Mouse (Mus musculus) forebrain, embryonic 13.5 days (tissue): ENCODE measurements around the gene Clec4g. TPM values are rescaled to one million over a fixed set of nuclear protein-coding genes. Genes with fewer than 3 reads are reported as not detected.

Source experiments
- ATAC-seq: fragments of 200-750 bp; cut with Nextera tagmentation; 2 replicates; pipeline ENCODE4 v1.8.0; 2017
- H3K27ac ChIP-seq: fragments of 300-500 bp; sonication (generic); 2 replicates; pipeline ENCODE4 v1.5.1; 2015; ENCODE audit warnings: inconsistent platforms, mild to moderate bottlenecking, moderate library complexity
- H3K27me3 ChIP-seq: fragments of 300-500 bp; sonication (generic); 2 replicates; pipeline ENCODE4 v1.6.1; 2015; ENCODE audit warnings: mild to moderate bottlenecking, inconsistent platforms
- H3K36me3 ChIP-seq: fragments of 300-500 bp; sonication (generic); 2 replicates; pipeline ENCODE4 v1.6.1; 2015; ENCODE audit warnings: mild to moderate bottlenecking, inconsistent platforms; ENCODE audit not compliant: poor library complexity, severe bottlenecking
- H3K4me1 ChIP-seq: fragments of 300-500 bp; sonication (generic); 2 replicates; pipeline ENCODE4 v1.6.1; 2015; ENCODE audit warnings: inconsistent platforms
- H3K4me2 ChIP-seq: fragments of 300-500 bp; sonication (generic); 2 replicates; pipeline ENCODE4 v1.6.1; 2015; ENCODE audit warnings: inconsistent platforms, mild to moderate bottlenecking, moderate library complexity
- H3K4me3 ChIP-seq: fragments of 300-500 bp; sonication (generic); 2 replicates; pipeline ENCODE4 v1.5.1; 2015; ENCODE audit warnings: mild to moderate bottlenecking, inconsistent platforms
- H3K9ac ChIP-seq: fragments of 300-500 bp; sonication (generic); 2 replicates; pipeline ENCODE4 v1.6.1; 2015; ENCODE audit warnings: mild to moderate bottlenecking, inconsistent platforms
- H3K9me3 ChIP-seq: fragments of 300-500 bp; sonication (generic); replicated peaks from 2 replicates; pipeline ENCODE4 v1.6.1; 2016; ENCODE audit warnings: inconsistent platforms
- WGBS: fragments of 180-500 bp; shearing (Covaris S2); methylation state at CpG from one replicate; pipeline ENCODE4 v1.1.7; 2015; 5-methylcytosine and 5-hydroxymethylcytosine counted together
- polyA plus RNA-seq: library from polyadenylated mRNA; unstranded; fragments of >200 nt; fragmentation: Nextera tagmentation; extraction: Ambion mirVana; gene quantifications from 2 replicates; pipeline ENCODE4 v1.2.1, GENCODE M21; 2015

The Clec4g gene
- polyA plus RNA-seq, 1 experiment from 2014 or later = not detected

DNA sequence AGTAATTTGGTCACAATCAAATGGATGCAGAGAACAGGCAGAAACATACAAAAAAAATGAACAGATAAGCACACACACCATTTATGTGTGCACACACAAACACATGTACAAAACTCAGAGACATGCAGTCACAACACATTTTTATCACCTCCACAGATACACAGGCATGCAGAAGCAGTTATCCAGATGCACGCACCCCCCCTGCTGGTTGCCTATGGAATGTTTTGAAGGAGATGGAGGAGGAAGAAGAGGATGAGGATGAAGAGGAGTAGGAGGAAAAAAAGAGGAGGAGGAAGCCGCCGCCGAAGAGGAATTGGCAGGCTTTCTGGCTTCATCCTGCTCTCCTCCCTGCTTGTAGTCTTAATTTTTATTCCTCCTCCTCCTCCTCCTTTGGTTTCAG is 14.7 kb downstream of the Clec4g start:
- H3K9me3 ChIP-seq = no peaks in the 10 kb centered on the region

DNA sequence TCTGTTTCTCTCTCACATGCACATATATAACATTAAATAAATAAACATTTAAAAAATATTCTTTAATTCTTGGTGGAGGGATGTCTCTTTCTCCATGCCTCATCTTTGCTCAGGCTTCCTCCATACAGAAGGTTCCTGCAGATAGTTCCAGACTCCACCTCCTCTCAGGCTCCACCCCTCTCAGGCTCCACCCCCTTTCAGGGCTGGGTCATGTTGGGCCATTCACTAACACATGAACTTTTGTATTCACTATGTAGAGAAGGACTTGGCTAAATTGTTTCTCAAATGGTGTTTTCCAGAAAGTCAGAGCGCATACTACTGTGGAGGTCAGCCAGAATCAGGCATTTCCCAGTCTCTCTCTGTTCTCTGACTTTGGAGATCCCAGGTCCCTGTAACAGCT is 19.0 kb downstream of the Clec4g start:
- no peaks in the 10 kb centered on the region for H3K4me1 ChIP-seq
- H3K36me3 ChIP-seq = no peaks in the 10 kb centered on the region
- no peaks in the 10 kb centered on the region for H3K27me3 ChIP-seq
- ATAC-seq = no peak
- H3K9ac ChIP-seq = no peak overlapping the region
- no peak overlapping the region for H3K27ac ChIP-seq
- 97% methylated on average over 1 of the region's 1 CpGs for WGBS
- no peaks in the 10 kb centered on the region for H3K9me3 ChIP-seq
- H3K4me3 ChIP-seq = no peak overlapping the region
- no peak overlapping the region for H3K4me2 ChIP-seq

More for the DNA sequence above, 14.7 kb downstream of the Clec4g start:
- H3K27ac ChIP-seq = no peak overlapping the region
- H3K4me2 ChIP-seq = no peak overlapping the region
- no peak overlapping the region for H3K4me3 ChIP-seq
- ATAC-seq = no peak
- H3K9ac ChIP-seq = no peak overlapping the region
- H3K27me3 ChIP-seq = no peaks in the 10 kb centered on the region
- no peaks in the 10 kb centered on the region for H3K36me3 ChIP-seq
- WGBS = 65% methylated on average over 4 of the region's 4 CpGs
- no peaks in the 10 kb centered on the region for H3K4me1 ChIP-seq

DNA sequence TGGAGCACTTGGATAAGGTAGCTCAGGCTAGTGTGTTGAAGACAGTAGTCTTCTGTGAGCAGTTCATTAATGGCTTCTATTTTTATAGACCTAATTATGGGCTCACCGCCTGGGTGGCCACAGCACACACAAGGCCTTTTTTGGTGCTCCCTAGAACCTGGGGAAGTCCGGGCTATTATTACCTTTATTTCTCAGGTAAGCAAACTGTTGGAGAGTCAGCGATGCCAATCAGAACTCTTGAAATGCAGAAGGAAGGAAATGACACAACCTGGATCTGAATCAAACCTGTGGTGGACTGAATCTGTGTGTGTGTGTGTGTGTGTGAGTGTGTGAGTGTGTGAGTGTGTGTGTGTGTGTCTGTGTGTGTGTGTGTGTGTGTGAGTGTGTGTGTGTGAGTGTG is 26.3 kb downstream of the Clec4g start, which contains the start of gene Fcer2a:
Fcer2a (minus strand) TSS at position 55 of the 400 bp plus-strand sequence.
- H3K9me3 ChIP-seq = no peaks in the 10 kb centered on the region
- no peak for ATAC-seq
- no peaks in the 10 kb centered on the region for H3K4me1 ChIP-seq
- H3K27me3 ChIP-seq = no peaks in the 10 kb centered on the region
- no peak within 1 kb of the TSS for H3K4me3 ChIP-seq
- no peak within 1 kb of the TSS for H3K9ac ChIP-seq
- no peak within 1 kb of the TSS for H3K4me2 ChIP-seq
- no peaks in the 10 kb centered on the region for H3K36me3 ChIP-seq
- 88% methylated on average over 3 of the region's 3 CpGs for WGBS
- no peak within 1 kb of the TSS for H3K27ac ChIP-seq

DNA sequence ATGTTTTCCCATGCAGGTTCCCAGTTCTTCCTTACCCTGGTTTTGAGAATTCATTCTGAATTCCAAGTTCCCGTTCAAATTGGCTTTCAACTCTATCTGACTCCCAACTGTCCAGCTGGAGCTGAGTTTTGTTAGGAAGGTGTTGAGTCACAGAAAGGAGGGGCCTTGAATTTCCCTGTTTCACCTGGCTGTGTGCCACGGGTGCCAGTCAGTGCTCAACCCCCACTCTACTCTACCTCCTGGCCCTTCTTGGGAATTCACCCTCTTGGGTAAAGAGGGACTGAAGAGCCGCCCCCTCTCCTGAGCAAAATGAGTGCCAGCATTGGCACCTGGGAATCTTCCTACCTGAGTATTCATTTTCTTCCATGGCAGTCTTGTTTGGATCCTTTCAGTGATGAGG is 29.7 kb downstream of the Clec4g start:
- WGBS = 81% methylated on average over 3 of the region's 3 CpGs
- no peaks in the 10 kb centered on the region for H3K36me3 ChIP-seq
- no peak for ATAC-seq
- no peak overlapping the region for H3K4me2 ChIP-seq
- no peaks in the 10 kb centered on the region for H3K9me3 ChIP-seq
- H3K4me1 ChIP-seq = no peaks in the 10 kb centered on the region
- H3K27me3 ChIP-seq = no peaks in the 10 kb centered on the region
- no peak overlapping the region for H3K4me3 ChIP-seq
- no peak overlapping the region for H3K9ac ChIP-seq
- H3K27ac ChIP-seq = no peak overlapping the region

DNA sequence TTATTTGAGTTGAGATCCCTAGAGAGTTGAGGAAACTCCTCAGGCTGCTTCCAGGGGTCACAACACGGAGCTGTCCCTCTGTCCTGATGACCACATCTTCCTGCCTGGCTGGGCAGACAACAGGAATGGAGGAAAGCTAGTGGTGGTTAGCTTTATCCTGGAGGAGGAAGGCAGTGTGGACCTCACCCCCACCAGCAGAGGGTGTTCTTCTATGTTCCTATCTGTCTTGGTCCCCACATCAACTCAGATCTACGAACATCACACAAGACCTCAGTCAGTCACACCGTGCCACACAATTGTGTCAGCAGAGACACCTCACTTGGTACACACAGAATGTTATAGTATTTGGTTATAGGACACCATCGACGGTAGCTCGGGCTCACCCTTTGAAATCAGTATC is 32.9 kb downstream of the Clec4g start:
- Histone ChIP-seq H3K27me3 (no peaks in the 10 kb centered on the region), H3K4me2 (no peak overlapping the region), H3K36me3 (peaks cover 5% of the 10 kb centered on the region; the same call in 1 of the 2 replicates), H3K4me3 (no peak overlapping the region), H3K4me1 (no peaks in the 10 kb centered on the region), H3K9ac (no peak overlapping the region), H3K9me3 (no peaks in the 10 kb centered on the region), H3K27ac (no peak overlapping the region)
- no peak for ATAC-seq
- WGBS = 81% methylated on average over 6 of the region's 6 CpGs

DNA sequence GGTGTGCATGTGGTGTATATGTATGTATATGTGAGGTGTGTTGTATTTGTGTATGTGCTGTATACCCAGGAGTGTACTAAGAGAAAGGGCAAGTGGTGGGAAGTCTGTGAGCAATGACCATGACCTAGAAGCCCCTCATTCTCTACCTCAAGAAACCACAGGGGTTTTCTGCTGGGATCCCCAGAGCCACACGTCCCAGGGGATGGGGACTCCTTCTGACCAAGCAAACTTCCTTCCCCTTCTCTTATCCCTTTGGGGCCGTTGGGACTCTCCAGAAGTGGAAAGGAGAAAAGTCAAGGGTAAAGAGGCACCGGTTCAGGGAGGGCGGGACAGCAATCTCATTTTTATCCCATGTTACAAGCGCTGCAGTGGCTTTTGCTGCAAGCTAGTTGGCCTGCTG is 35.0 kb downstream of the Clec4g start:
- Histone ChIP-seq H3K9ac (no peak overlapping the region), H3K27ac (no peak overlapping the region), H3K27me3 (no peaks in the 10 kb centered on the region), H3K9me3 (no peaks in the 10 kb centered on the region), H3K36me3 (peaks cover 26% of the 10 kb centered on the region), H3K4me1 (no peaks in the 10 kb centered on the region), H3K4me2 (no peak overlapping the region), H3K4me3 (no peak overlapping the region)
- ATAC-seq = no peak
- 71% methylated on average over 5 of the region's 5 CpGs for WGBS

DNA sequence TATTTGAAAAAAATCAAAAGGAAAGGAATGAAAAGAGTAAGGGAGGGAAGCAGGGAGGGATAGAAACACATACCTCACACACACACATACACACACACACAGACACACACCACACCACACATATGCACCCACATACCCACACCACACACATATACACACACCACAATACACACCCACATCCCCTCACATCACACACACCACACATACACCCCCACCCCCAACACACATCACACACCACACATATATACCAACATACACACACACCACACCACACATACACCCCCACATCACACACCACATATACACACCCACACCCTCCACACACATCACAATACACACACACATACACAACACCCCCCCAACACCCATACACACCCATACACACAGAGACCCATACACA is 35.9 kb downstream of the Clec4g start:
- ATAC-seq = peak; percentile 42
- Histone ChIP-seq H3K4me1 (0 out of 2 replicates have a peak, but pooled peaks cover under 1% of the 10 kb centered on the region), H3K36me3 (peaks cover 34% of the 10 kb centered on the region), H3K4me2 (no peak overlapping the region), H3K27ac (no peak overlapping the region), H3K9ac (no peak overlapping the region), H3K4me3 (no peak overlapping the region), H3K9me3 (no peaks in the 10 kb centered on the region), H3K27me3 (no peaks in the 10 kb centered on the region)

DNA sequence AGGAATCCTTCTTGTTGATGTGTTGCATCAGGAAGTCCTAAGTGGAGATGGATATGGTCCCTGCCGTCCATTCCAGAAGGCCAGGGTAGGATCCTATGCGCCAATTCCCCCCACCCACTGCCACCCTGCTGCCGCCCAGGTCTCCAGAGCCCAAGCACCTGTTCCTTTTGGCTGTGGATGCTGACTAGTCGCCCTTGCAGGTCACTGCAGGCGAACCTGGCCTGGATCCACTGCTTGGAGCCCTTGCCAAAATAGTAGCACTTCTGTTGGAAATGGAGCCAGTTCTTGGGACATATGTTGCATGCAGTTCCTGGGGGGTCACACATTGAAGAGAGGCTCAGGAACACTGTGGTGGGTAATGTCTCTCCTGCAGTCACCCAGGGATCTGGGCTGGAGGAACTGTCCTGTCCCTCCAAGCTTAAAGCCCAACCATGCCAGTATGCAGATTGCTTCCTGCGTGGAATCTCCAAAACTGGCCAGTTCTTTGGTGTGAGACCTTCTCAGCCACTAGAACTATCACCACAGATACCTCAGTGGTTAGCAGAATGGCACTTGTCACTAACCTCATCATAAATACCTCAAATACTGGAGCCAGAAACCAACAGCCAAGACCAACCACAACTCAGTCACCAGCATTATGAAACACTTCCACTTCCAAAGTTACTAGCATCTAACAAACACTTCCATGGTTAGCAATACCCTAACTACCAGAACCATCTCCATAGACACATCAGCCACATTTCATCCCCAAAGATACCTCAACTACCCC is 36.9 kb downstream of the Clec4g start:
- Histone ChIP-seq H3K36me3 (peaks cover 43% of the 10 kb centered on the region), H3K9me3 (0 out of 2 replicates have a peak, but pooled peaks cover 3% of the 10 kb centered on the region), H3K9ac (no peak overlapping the region), H3K27me3 (no peaks in the 10 kb centered on the region), H3K4me2 (no peak overlapping the region), H3K4me1 (peaks cover 4% of the 10 kb centered on the region; the same call in 1 of the 2 replicates), H3K4me3 (no peak overlapping the region), H3K27ac (no peak overlapping the region)
- 71% methylated on average over 6 of the region's 6 CpGs for WGBS
- no peak for ATAC-seq

DNA sequence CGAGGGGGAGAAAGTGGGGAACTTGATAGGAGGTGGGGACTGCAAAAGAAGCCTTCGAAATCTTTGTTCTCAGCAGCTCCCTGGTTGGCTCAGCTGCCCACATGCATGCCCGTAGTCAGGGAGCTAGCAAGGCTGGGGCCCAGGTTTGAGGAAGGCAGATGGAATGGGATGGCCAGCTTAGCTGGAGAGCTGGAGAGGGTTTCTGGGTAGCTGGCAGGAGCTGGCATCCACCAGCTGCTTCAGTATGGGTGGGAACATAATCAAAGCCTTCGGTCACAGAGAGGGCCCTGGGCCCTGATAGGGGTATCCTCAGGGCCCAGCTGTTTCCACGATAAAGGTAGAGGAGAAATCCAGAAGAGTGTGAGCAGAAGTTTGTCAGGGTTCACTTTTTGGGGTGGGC is 38.0 kb downstream of the Clec4g start:
- H3K27ac ChIP-seq = no peak overlapping the region
- H3K27me3 ChIP-seq = no peaks in the 10 kb centered on the region
- H3K9ac ChIP-seq = no peak overlapping the region
- H3K4me1 ChIP-seq = peaks cover 15% of the 10 kb centered on the region
- 94% methylated on average over 5 of the region's 5 CpGs for WGBS
- peaks cover 43% of the 10 kb centered on the region for H3K36me3 ChIP-seq
- H3K4me2 ChIP-seq = no peak overlapping the region
- 0 out of 2 replicates have a peak, but pooled peaks cover 3% of the 10 kb centered on the region for H3K9me3 ChIP-seq
- H3K4me3 ChIP-seq = no peak overlapping the region
- no peak for ATAC-seq

DNA sequence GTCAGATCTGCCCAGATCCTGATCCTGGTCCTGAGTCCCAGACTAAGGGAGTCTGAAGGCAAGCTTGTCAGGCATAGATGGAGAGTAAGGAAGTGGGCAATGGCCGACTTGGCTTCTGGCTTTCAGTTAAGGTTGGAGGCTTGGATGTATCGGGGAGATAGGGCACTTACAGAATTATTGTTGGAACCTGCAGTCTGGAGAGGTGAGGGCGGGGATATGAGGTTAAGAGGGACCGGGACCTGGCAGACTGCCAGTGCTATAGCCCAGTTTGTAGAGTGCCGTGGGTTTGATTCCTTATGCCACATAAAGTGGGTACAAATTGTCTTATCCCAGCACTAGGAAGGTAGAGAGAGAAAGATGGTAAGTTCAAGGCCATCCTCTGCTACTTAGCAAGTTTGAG is 40.8 kb downstream of the Clec4g start:
- Histone ChIP-seq H3K9me3 (0 out of 2 replicates have a peak, but pooled peaks cover 3% of the 10 kb centered on the region), H3K36me3 (peaks cover 43% of the 10 kb centered on the region)
- ATAC-seq = no peak

DNA sequence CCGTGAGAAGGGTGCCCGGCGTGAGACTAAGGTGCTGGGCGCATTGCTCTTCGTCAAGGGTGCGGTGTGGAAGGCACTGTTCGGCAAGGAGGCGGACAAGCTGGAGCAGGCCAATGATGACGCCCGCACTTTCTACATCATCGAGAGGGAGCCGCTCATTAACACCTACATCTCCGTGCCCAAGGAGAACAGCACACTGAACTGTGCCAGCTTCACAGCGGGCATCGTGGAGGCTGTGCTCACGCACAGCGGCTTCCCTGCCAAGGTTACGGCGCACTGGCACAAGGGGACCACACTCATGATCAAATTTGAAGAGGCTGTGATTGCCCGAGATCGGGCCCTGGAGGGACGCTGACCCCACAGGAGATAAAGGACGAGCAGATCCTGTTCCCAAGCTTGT is 41.2 kb downstream of the Clec4g start:
- no peaks in the 10 kb centered on the region for H3K27me3 ChIP-seq
- 96% methylated on average over 23 of the region's 23 CpGs for WGBS
- peaks cover 43% of the 10 kb centered on the region for H3K36me3 ChIP-seq
- no peak overlapping the region for H3K9ac ChIP-seq
- peaks cover 20% of the 10 kb centered on the region for H3K4me1 ChIP-seq
- H3K4me3 ChIP-seq = no peak overlapping the region
- H3K4me2 ChIP-seq = no peak overlapping the region
- ATAC-seq = no peak
- H3K27ac ChIP-seq = no peak overlapping the region
- 0 out of 2 replicates have a peak, but pooled peaks cover 3% of the 10 kb centered on the region for H3K9me3 ChIP-seq

More for the DNA sequence above, 40.8 kb downstream of the Clec4g start:
- Histone ChIP-seq H3K4me3 (no peak overlapping the region), H3K27ac (no peak overlapping the region), H3K9ac (no peak overlapping the region), H3K27me3 (no peaks in the 10 kb centered on the region), H3K4me2 (no peak overlapping the region), H3K4me1 (peaks cover 20% of the 10 kb centered on the region)
- WGBS = 90% methylated on average over 5 of the region's 5 CpGs

DNA sequence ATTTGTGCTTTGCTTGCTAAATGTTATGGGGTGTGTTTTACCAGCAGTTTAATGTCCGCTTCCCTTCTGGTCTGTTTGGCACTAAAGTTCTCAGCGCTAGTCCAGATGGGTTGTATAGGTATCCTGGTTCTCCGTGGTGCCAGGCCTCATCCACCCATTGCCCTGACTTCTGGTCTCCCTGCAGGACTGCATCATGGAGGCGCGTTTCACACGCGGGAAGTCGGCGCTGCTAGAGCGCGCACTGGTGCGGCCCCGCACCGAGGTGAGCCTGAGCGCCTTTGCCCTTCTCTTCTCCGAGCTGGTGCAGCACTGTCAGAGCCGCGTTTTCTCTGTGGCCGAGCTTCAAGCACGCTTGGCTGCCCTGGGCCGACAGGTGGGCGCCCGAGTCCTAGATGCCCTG is 41.6 kb downstream of the Clec4g start:
- Histone ChIP-seq H3K4me2 (no peak overlapping the region), H3K36me3 (peaks cover 43% of the 10 kb centered on the region), H3K4me3 (no peak overlapping the region), H3K9ac (no peak overlapping the region), H3K27me3 (no peaks in the 10 kb centered on the region), H3K4me1 (peaks cover 20% of the 10 kb centered on the region), H3K27ac (no peak overlapping the region), H3K9me3 (0 out of 2 replicates have a peak, but pooled peaks cover 3% of the 10 kb centered on the region)
- 97% methylated on average over 23 of the region's 23 CpGs for WGBS
- no peak for ATAC-seq
